Mouse (Mus musculus) midbrain, postnatal 0 days (tissue): ENCODE measurements at regions not wholly inside any gene's neighbourhood (a gene's known extent, or its start where the extent isn't known, plus 50 kb on each side); places are given as distances from the start of the nearest gene placed in this dataset.

Source experiments
- ATAC-seq: fragments of 200-750 bp; cut with Nextera tagmentation; 2 replicates; pipeline ENCODE4 v1.8.0; 2017; ENCODE audit warnings: moderate number of reproducible peaks, mild to moderate bottlenecking, moderate TSS enrichment, moderate library complexity; ENCODE audit not compliant: low FRiP score
- DNase-seq: peaks from one replicate; pipeline ENCODE4 v3.0.0-alpha.2; 2015; ENCODE audit warnings: low spot score
- H3K27ac ChIP-seq: fragments of 300-500 bp; sonication (generic); 2 replicates; pipeline ENCODE4 v1.5.1; 2014; ENCODE audit warnings: low read depth, mild to moderate bottlenecking, low read length, mixed read lengths
- H3K27me3 ChIP-seq: fragments of 300-500 bp; sonication (generic); 2 replicates; pipeline ENCODE4 v1.6.1; 2014; ENCODE audit warnings: low read length, control low read depth, mixed read lengths; ENCODE audit not compliant: insufficient read depth
- H3K36me3 ChIP-seq: fragments of 300-500 bp; sonication (generic); 2 replicates; pipeline ENCODE4 v1.6.1; 2014; ENCODE audit warnings: low read length, control low read depth, mixed read lengths; ENCODE audit not compliant: insufficient read depth
- H3K4me1 ChIP-seq: fragments of 300-500 bp; sonication (generic); 2 replicates; pipeline ENCODE4 v1.6.1; 2014; ENCODE audit warnings: mild to moderate bottlenecking, control low read depth, antibody characterized with exemption, low read length, mixed read lengths; ENCODE audit not compliant: insufficient read depth
- H3K4me2 ChIP-seq: fragments of 300-500 bp; sonication (generic); 2 replicates; pipeline ENCODE4 v1.6.1; 2014; ENCODE audit warnings: low read depth, mild to moderate bottlenecking, low read length, mixed read lengths; ENCODE audit not compliant: poor library complexity, severe bottlenecking
- H3K4me3 ChIP-seq: fragments of 300-500 bp; sonication (generic); 2 replicates; pipeline ENCODE4 v1.5.1; 2014; ENCODE audit warnings: low read depth, mild to moderate bottlenecking, low read length, moderate library complexity
- H3K9ac ChIP-seq: fragments of 300-500 bp; sonication (generic); replicated peaks from 2 replicates; pipeline ENCODE4 v1.6.1; 2014; ENCODE audit warnings: mild to moderate bottlenecking, low read length, moderate library complexity, mixed read lengths; ENCODE audit not compliant: poor library complexity, severe bottlenecking
- H3K9me3 ChIP-seq: fragments of 300-500 bp; sonication (generic); 2 replicates; pipeline ENCODE4 v1.6.1; 2016; ENCODE audit warnings: low read length, control low read depth
- CTCF ChIP-seq: IDR thresholded peaks from 2 replicates; pipeline ENCODE4 v1.5.1; 2016; ENCODE audit warnings: antibody characterized with exemption, mild to moderate bottlenecking
- WGBS: fragments of 180-500 bp; shearing (Covaris S2); extraction: QIAGEN DNeasy Blood & Tissue Kit; methylation state at CpG from one replicate; pipeline ENCODE4 v1.1.7; 2014; 5-methylcytosine and 5-hydroxymethylcytosine counted together

GRCm38 (mm10) chr2:95232135-95232772 is 794.3 kb upstream of the Api5 start:
- WGBS = 4% methylated on average over 15 of the region's 15 CpGs
- peak; percentile 91 for DNase-seq

GRCm38 (mm10) chr2:95231739-95232134 is 793.8 kb upstream of the Api5 start:
- Histone ChIP-seq H3K9me3 (no peaks in the 10 kb centered on the region), H3K27ac (no peak overlapping the region), H3K4me1 (no peaks in the 10 kb centered on the region), H3K9ac (no peak overlapping the region), H3K4me3 (no peak overlapping the region), H3K4me2 (peak overlapping the region; percentile 49), H3K27me3 (no peaks in the 10 kb centered on the region), H3K36me3 (no peaks in the 10 kb centered on the region)
- no peak for TF ChIP-seq CTCF
- 29% methylated on average over 9 of the region's 9 CpGs for WGBS
- no peak for ATAC-seq
- no peak for DNase-seq

More at GRCm38 (mm10) chr2:95232135-95232772, 794.3 kb upstream of the Api5 start:
- Histone ChIP-seq H3K27me3 (no peaks in the 10 kb centered on the region), H3K9me3 (no peaks in the 10 kb centered on the region), H3K4me2 (peak overlapping the region; percentile 49), H3K4me1 (no peaks in the 10 kb centered on the region), H3K4me3 (peak overlapping the region; percentile 22; the same call in 1 of the 2 replicates), H3K27ac (no peak overlapping the region), H3K9ac (0 out of 2 replicates have a peak overlapping the region, but pooled peaks have one; percentile 14), H3K36me3 (no peaks in the 10 kb centered on the region)
- peak; percentile 90 for TF ChIP-seq CTCF
- peak; percentile 78 for ATAC-seq

GRCm38 (mm10) chr2:95229386-95229785 is 791.5 kb upstream of the Api5 start:
- Histone ChIP-seq H3K4me3 (no peak overlapping the region), H3K4me2 (no peak overlapping the region), H3K4me1 (no peaks in the 10 kb centered on the region), H3K9ac (no peak overlapping the region), H3K27ac (no peak overlapping the region), H3K36me3 (no peaks in the 10 kb centered on the region), H3K27me3 (no peaks in the 10 kb centered on the region), H3K9me3 (no peaks in the 10 kb centered on the region)
- no peak for TF ChIP-seq CTCF
- ATAC-seq = no peak
- whole genome bisulfite sequencing = 97% methylated on average over 2 of the region's 2 CpGs
- DNase-seq = no peak

GRCm38 (mm10) chr2:95210216-95210941 is 772.4 kb upstream of the Api5 start:
- no peaks in the 10 kb centered on the region for H3K4me1 ChIP-seq
- H3K9me3 ChIP-seq = no peaks in the 10 kb centered on the region
- no peak overlapping the region for H3K9ac ChIP-seq
- no peaks in the 10 kb centered on the region for H3K27me3 ChIP-seq
- WGBS = 73% methylated on average over 4 of the region's 4 CpGs
- H3K4me3 ChIP-seq = no peak overlapping the region
- no peak for TF ChIP-seq CTCF
- H3K4me2 ChIP-seq = no peak overlapping the region
- no peaks in the 10 kb centered on the region for H3K36me3 ChIP-seq
- H3K27ac ChIP-seq = no peak overlapping the region
- no peak for ATAC-seq
- no peak for DNase-seq
